9 mouse cellular contexts compared by ENCODE assay signal in the genomic region with DNA sequence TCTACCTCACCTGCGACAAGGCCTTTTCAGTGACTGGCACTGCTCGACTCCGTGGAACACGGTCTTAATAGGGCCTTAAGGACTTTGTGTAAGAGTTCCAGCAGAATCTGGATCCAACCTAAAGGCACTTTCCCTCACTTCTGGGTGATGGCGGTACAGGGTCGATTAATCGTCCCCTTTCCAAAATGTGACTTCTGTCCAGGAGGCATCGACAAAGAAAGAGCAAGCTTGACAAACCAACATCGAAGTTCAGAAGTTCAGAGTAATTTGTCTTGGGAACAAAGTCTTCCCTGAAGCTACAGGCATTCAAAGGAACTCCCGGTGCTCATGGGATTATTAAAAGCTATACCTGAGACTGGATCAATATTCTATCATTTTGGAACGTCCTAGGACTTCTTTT. TPM values are rescaled to one million over a fixed set of nuclear protein-coding genes. Genes with fewer than 3 reads are reported as not detected.
A peak's percentile ranks its signal among the peaks of the same experiment; 100 is the strongest.
DNase-seq lines count a peak whose midpoint lies in the region; ATAC-seq lines count a peak whose summit lies in the region.
"Had no signal": no experiment of that assay in that cellular context is flagged by ENCODE, and none has a peak within 500 bp of the region (broad histone marks: within the 10 kb centered on the region; RNA-seq: fewer than 3 reads in every experiment).

No protein-coding gene starts in this region.

- no peaks in the 10 kb centered on the region for H3K9me3 ChIP-seq in kidney, embryonic 15.5 days (replicated peaks)
- H3K9me3 ChIP-seq in embryonic facial prominence, embryonic 13.5 days, result no peaks in the 10 kb centered on the region
- H3K9me3 ChIP-seq in hindbrain, embryonic 16.5 days (ENCODE audit: control insufficient read depth, low read length), result no peaks in the 10 kb centered on the region
- no peaks in the 10 kb centered on the region for H3K9me3 ChIP-seq in midbrain, embryonic 16.5 days (replicated peaks; ENCODE audit: control insufficient read depth, low read length, poor library complexity, severe bottlenecking)

- peak overlapping the region; percentile 60 for H3K4me3 ChIP-seq in kidney, embryonic 15.5 days (replicated peaks)
- peak overlapping the region; percentile 76 for H3K4me3 ChIP-seq in embryonic facial prominence, embryonic 13.5 days
- peak overlapping the region; percentile 52 for H3K4me3 ChIP-seq in hindbrain, embryonic 16.5 days (ENCODE audit: low read length)
- peak overlapping the region; percentile 39 for H3K4me3 ChIP-seq in midbrain, embryonic 16.5 days (ENCODE audit: low read depth, low read length)

- peaks cover 16% of the 10 kb centered on the region; the same call in 1 of the 2 replicates for H3K27me3 ChIP-seq in kidney, embryonic 15.5 days
- peaks cover 11% of the 10 kb centered on the region; the same call in 1 of the 2 replicates for H3K27me3 ChIP-seq in embryonic facial prominence, embryonic 13.5 days
- peaks cover 3% of the 10 kb centered on the region for H3K27me3 ChIP-seq in hindbrain, embryonic 16.5 days (replicated peaks; ENCODE audit: control insufficient read depth, insufficient read depth, low read length)
- H3K27me3 ChIP-seq in midbrain, embryonic 16.5 days (ENCODE audit: control insufficient read depth, insufficient read depth, low read depth, low read length), result peaks cover 14% of the 10 kb centered on the region

- no peak for ATAC-seq in kidney, embryonic 15.5 days (replicated peaks; ENCODE audit: low FRiP score)
- ATAC-seq in embryonic facial prominence, embryonic 13.5 days (ENCODE audit: insufficient number of reproducible peaks, insufficient read depth, low FRiP score, low TSS enrichment, low read depth), result no peak
- ATAC-seq in hindbrain, embryonic 16.5 days, result no peak
- ATAC-seq in midbrain, embryonic 16.5 days, result no peak

- WGBS in kidney, embryonic 15.5 days, result 11% methylated on average over 11 of the region's 11 CpGs
- WGBS in embryonic facial prominence, embryonic 13.5 days, result 7% methylated on average over 11 of the region's 11 CpGs
- 8% methylated on average over 11 of the region's 11 CpGs for WGBS in hindbrain, embryonic 16.5 days
- WGBS in midbrain, embryonic 16.5 days, result 10% methylated on average over 11 of the region's 11 CpGs

- H3K27ac ChIP-seq in kidney, embryonic 15.5 days, result peak overlapping the region; percentile 59; the same call in 1 of the 2 replicates
- H3K27ac ChIP-seq in embryonic facial prominence, embryonic 13.5 days, result peak overlapping the region; percentile 81
- no peak overlapping the region for H3K27ac ChIP-seq in hindbrain, embryonic 16.5 days (ENCODE audit: low read depth, low read length)
- H3K27ac ChIP-seq in midbrain, embryonic 16.5 days (ENCODE audit: low read length), result no peak overlapping the region

- peaks cover 57% of the 10 kb centered on the region for H3K4me1 ChIP-seq in kidney, embryonic 15.5 days
- peaks cover 51% of the 10 kb centered on the region for H3K4me1 ChIP-seq in embryonic facial prominence, embryonic 13.5 days
- peaks cover 38% of the 10 kb centered on the region for H3K4me1 ChIP-seq in hindbrain, embryonic 16.5 days (ENCODE audit: control insufficient read depth, insufficient read depth, low read depth, low read length)
- peaks cover 28% of the 10 kb centered on the region for H3K4me1 ChIP-seq in midbrain, embryonic 16.5 days (ENCODE audit: control insufficient read depth, insufficient read depth, low read length)

- H3K36me3 ChIP-seq in kidney, embryonic 15.5 days, result no peaks in the 10 kb centered on the region
- H3K36me3 ChIP-seq in embryonic facial prominence, embryonic 13.5 days, result no peaks in the 10 kb centered on the region
- H3K36me3 ChIP-seq in hindbrain, embryonic 16.5 days (ENCODE audit: control insufficient read depth, insufficient read depth, low read length), result no peaks in the 10 kb centered on the region
- H3K36me3 ChIP-seq in midbrain, embryonic 16.5 days (ENCODE audit: control insufficient read depth, insufficient read depth, low read length), result no peaks in the 10 kb centered on the region

- no peak overlapping the region for H3K9ac ChIP-seq in kidney, embryonic 15.5 days
- peak overlapping the region; percentile 60; the same call in 1 of the 2 replicates for H3K9ac ChIP-seq in embryonic facial prominence, embryonic 13.5 days
- peak overlapping the region; percentile 27; the same call in 1 of the 2 replicates for H3K9ac ChIP-seq in hindbrain, embryonic 16.5 days (ENCODE audit: low read depth, low read length)
- H3K9ac ChIP-seq in midbrain, embryonic 16.5 days (ENCODE audit: low read depth, low read length), result no peak overlapping the region

- DNase-seq in kidney, postnatal 4 days, result no peak
- no peak for DNase-seq in Muller cell, postnatal 12 days (ENCODE audit: inconsistent ontology term)
- DNase-seq in cerebellum, adult 11-12 months, result no peak
- DNase-seq in urinary bladder, postnatal 10 days (ENCODE audit: low spot score), result no peak

- peak overlapping the region; percentile 59 for H3K4me2 ChIP-seq in kidney, embryonic 15.5 days
- H3K4me2 ChIP-seq in embryonic facial prominence, embryonic 13.5 days, result peak overlapping the region; percentile 77
- peak overlapping the region; percentile 70 for H3K4me2 ChIP-seq in hindbrain, embryonic 16.5 days (ENCODE audit: low read length)
- H3K4me2 ChIP-seq in midbrain, embryonic 16.5 days (ENCODE audit: low read length), result peak overlapping the region; percentile 55

RNA-seq across cellular contexts. Expression of a gene that starts 0.4 kb away (rescaled TPM):
- 42.9 and 46.8 TPM in 2 replicates for polyA plus RNA-seq in kidney, embryonic 15.5 days (2015; fragmentation: Nextera tagmentation; extraction: Ambion mirVana)
- 48.5 and 60.6 TPM in 2 replicates for polyA plus RNA-seq in embryonic facial prominence, embryonic 13.5 days (2015; fragmentation: Nextera tagmentation; extraction: Ambion mirVana)
- 10.8 and 11.5 TPM in 2 replicates for polyA plus RNA-seq in hindbrain, embryonic 16.5 days (2015; fragmentation: Nextera tagmentation; extraction: Ambion mirVana)
- polyA plus RNA-seq in midbrain, embryonic 16.5 days (2015; fragmentation: Nextera tagmentation; extraction: Ambion mirVana), result 10.4 and 10.9 TPM in 2 replicates

RNA-seq across cellular contexts. Expression of a gene that starts 50.1 kb away (rescaled TPM):
- 0.14 and 0.17 TPM in 2 replicates for polyA plus RNA-seq in kidney, embryonic 15.5 days (2015; fragmentation: Nextera tagmentation; extraction: Ambion mirVana)
- polyA plus RNA-seq in embryonic facial prominence, embryonic 13.5 days (2015; fragmentation: Nextera tagmentation; extraction: Ambion mirVana), result 0.32 TPM in 1 of 2 replicates, not detected in the other
- polyA plus RNA-seq in hindbrain, embryonic 16.5 days (2015; fragmentation: Nextera tagmentation; extraction: Ambion mirVana), result 0.98 and 1.3 TPM in 2 replicates
- polyA plus RNA-seq in midbrain, embryonic 16.5 days (2015; fragmentation: Nextera tagmentation; extraction: Ambion mirVana), result 0.62 and 0.85 TPM in 2 replicates
- polyA plus RNA-seq: liver, adult 2 months had no signal

Comparison
In these comparisons a context has a peak if more than half of its experiments do, and no peak if none do; other contexts are left out.
1. H3K27ac ChIP-seq: peak in kidney, embryonic 15.5 days (single experiment) and embryonic facial prominence, embryonic 13.5 days (single experiment); none in hindbrain, embryonic 16.5 days (single experiment) and midbrain, embryonic 16.5 days (single experiment).
2. H3K9ac ChIP-seq: peak in embryonic facial prominence, embryonic 13.5 days (single experiment) and hindbrain, embryonic 16.5 days (single experiment); none in kidney, embryonic 15.5 days (single experiment) and midbrain, embryonic 16.5 days (single experiment).
3. Peak in every context shown above with its lines, with median percentiles within 50 percentile points of each other: H3K4me2 ChIP-seq and H3K4me3 ChIP-seq.